In genomic region chr4:150842045-150842444, GRCm38 (mm10) we compare ENCODE assay signal across 25 mouse cellular contexts.
"Had no signal": no experiment of that assay in that cellular context is flagged by ENCODE, and none has a peak within 500 bp of the region (broad histone marks: within the 10 kb centered on the region; RNA-seq: fewer than 3 reads in every experiment).

No protein-coding gene starts in this region.

- H3K4me3 ChIP-seq: heart, embryonic 10.5 days; heart, embryonic 12.5 days; hindbrain, embryonic 13.5 days; hindbrain, embryonic 15.5 days; layer of hippocampus, adult 2 months; left cerebral cortex, adult 2 months; limb, embryonic 10.5 days; limb, embryonic 12.5 days; liver, embryonic 13.5 days; liver, embryonic 15.5 days had no signal

- DNase-seq: gastrocnemius, postnatal 10 days; gastrocnemius, postnatal 25 days; heart, adult 18-20 months; heart, postnatal 10 days; heart, postnatal 36 days; kidney, adult 11 months; kidney, adult 2 months; kidney, adult 9 months; kidney, postnatal 10 days; kidney, postnatal 25 days; kidney, postnatal 4 days; liver; liver, embryonic 13.5 days had no signal

- H3K27me3 ChIP-seq: heart, embryonic 12.5 days; hindbrain, embryonic 13.5 days; hindbrain, embryonic 15.5 days; limb, embryonic 12.5 days; liver, embryonic 13.5 days; liver, embryonic 15.5 days had no signal

- H3K4me2 ChIP-seq: heart, embryonic 12.5 days; hindbrain, embryonic 13.5 days; hindbrain, embryonic 15.5 days; limb, embryonic 12.5 days; liver, embryonic 11.5 days; liver, embryonic 13.5 days; liver, embryonic 15.5 days had no signal

- H3K36me3 ChIP-seq: heart, embryonic 10.5 days; heart, embryonic 12.5 days; hindbrain, embryonic 13.5 days; hindbrain, embryonic 15.5 days; limb, embryonic 10.5 days; limb, embryonic 12.5 days; liver, embryonic 13.5 days; liver, embryonic 15.5 days had no signal

- H3K27ac ChIP-seq: heart, embryonic 10.5 days; hindbrain, embryonic 13.5 days; hindbrain, embryonic 15.5 days; hindbrain, postnatal 0 days; layer of hippocampus, adult 2 months; left cerebral cortex, adult 2 months; limb, embryonic 10.5 days; limb, embryonic 12.5 days; liver, embryonic 13.5 days; liver, embryonic 15.5 days had no signal

- ATAC-seq: hindbrain, postnatal 0 days; intestine, embryonic 16.5 days had no signal

- H3K9ac ChIP-seq: heart, embryonic 12.5 days; hindbrain, embryonic 13.5 days; hindbrain, embryonic 15.5 days; limb, embryonic 12.5 days; liver, embryonic 13.5 days; liver, embryonic 15.5 days had no signal

- H3K4me1 ChIP-seq: heart, embryonic 10.5 days; hindbrain, embryonic 15.5 days; limb, embryonic 10.5 days; limb, embryonic 12.5 days; liver, embryonic 13.5 days; liver, embryonic 15.5 days had no signal

- H3K9me3 ChIP-seq: heart, embryonic 10.5 days; heart, embryonic 12.5 days; hindbrain, embryonic 13.5 days; hindbrain, embryonic 15.5 days; limb, embryonic 10.5 days; limb, embryonic 12.5 days; liver, embryonic 13.5 days; liver, embryonic 15.5 days had no signal
